Mouse (Mus musculus) spleen, adult 10 weeks (tissue): ENCODE results near the gene Sf3b2. TPM values are rescaled to one million over a fixed set of nuclear protein-coding genes. Genes with fewer than 3 reads are reported as not detected.

Experiments used
- polyA plus RNA-seq: library from polyadenylated mRNA; stranded (reverse); fragments of 350-450 nt; fragmentation: Illumina TruSeq; extraction: RNeasy Lipid Tissue Mini Kit (QIAGEN cat#74804); gene quantifications from one replicate; pipeline ENCODE4 v1.2.3, GENCODE M21; 2015; ENCODE audit warnings: low replicate concordance; ENCODE audit not compliant: insufficient read depth

The Sf3b2 gene
- polyA plus RNA-seq, result 171 TPM

GRCm38 (mm10) chr19:5294972-5295735 lies at the start of gene Sf3b2:
Gene Sf3b2 (minus strand): TSS chr19:5295455.

DNA sequence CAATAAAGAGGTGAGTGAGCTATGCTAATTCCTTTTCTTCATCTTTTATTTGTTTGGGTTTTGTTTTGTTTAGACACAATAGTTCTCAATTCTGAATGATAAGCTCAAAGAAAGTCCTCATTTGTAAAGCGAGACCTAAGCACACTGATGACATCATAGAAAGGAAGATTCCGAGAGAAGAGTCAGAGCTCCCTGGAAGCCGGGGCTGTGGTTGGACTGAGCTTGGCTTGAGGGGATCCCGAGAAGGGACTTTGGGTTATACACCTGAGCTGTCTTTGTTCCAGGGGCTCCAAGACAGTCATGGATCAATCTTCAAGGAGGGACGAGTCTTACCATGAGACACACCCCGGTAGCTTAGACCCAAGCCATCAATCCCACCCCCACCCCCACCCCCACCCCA lies 40.2 kb upstream of the Sf3b2 start, which contains the start of gene Catsper1:
Catsper1 (plus strand) TSS at position 301 of the 400 bp plus-strand sequence.

DNA sequence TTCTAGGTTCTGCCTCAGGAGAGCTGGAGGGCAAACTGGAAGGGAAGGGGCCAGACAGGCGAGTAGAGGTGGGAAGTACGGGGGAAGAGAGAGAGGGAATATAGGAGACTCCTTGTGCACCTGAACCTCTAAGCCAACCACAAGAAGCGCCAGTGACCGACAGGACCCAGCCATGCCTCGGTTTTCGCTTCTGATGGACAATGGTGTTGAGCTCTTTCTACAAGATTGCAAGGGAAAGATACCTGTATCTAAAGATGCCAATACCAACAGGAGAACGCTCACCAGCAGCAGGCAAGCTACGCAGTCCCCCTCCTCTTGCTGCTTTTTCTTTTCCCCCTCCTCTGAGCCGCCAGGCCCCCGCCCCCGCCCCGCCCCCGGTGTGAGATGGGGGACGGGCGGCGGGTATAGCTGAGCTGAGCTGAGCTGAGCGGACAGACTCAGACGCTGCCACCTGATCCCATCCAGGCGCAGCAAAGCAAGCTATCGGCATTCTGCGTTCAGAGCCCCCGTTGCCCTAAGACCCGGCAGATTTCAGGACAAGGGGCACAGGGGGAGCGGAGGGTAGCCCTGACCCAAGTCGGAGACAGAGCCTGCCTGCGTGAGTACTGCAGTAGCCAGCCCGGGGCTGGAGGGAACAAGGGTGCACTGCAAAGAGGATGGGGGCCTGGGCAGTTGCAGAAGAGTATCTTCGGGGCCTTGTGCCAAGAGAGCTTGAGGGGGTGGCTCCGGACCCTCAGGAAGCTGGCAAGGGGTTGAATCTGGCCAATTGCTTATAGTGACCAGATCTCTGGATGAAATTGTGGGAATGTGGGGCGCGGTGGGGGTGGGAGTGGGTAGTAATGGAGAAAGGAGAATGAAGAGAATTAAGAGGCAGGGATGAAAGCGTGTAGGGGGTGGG lies 2.9 kb upstream of the Sf3b2 start, which contains the start of gene Gal3st3:
Gal3st3 (plus strand) TSS at position 429 of the 898 bp plus-strand sequence.

GRCm38 (mm10) chr19:5272801-5273733 lies 22.2 kb downstream of the Sf3b2 start, which contains the start of gene Pacs1:
Gene Pacs1 (minus strand): TSS chr19:5273119.

Other genes starting within 250 kb of the Sf3b2 start
- gene Rin1, start 245.0 kb downstream of the Sf3b2 start, polyA plus RNA-seq, result 0.51 TPM
- 1.2 TPM for gene Cd248, start 227.4 kb downstream of the Sf3b2 start, polyA plus RNA-seq
- gene Tmem151a, start 209.9 kb downstream of the Sf3b2 start, polyA plus RNA-seq, result 0.29 TPM
- gene Yif1a, start 206.9 kb downstream of the Sf3b2 start, polyA plus RNA-seq, result 19.3 TPM
- gene Cnih2, start 196.9 kb downstream of the Sf3b2 start, polyA plus RNA-seq, result not detected
- 50.7 TPM for gene Rab1b, start 188.4 kb downstream of the Sf3b2 start, polyA plus RNA-seq
- 9.6 TPM for gene Klc2, start 176.9 kb downstream of the Sf3b2 start, polyA plus RNA-seq
- 26.8 TPM for gene Pacs1, start 22.3 kb downstream of the Sf3b2 start, polyA plus RNA-seq
- gene Gal3st3, start 2.9 kb upstream of the Sf3b2 start, polyA plus RNA-seq, result 0.18 TPM
- gene Catsper1, start 40.3 kb upstream of the Sf3b2 start, polyA plus RNA-seq, result not detected
- gene Cst6, start 54.1 kb upstream of the Sf3b2 start, polyA plus RNA-seq, result not detected
- gene Eif1ad, start 71.3 kb upstream of the Sf3b2 start, polyA plus RNA-seq, result 39.4 TPM
- 122 TPM for gene Banf1, start 71.7 kb upstream of the Sf3b2 start, polyA plus RNA-seq
- 46.2 TPM for gene Sart1, start 93.2 kb upstream of the Sf3b2 start, polyA plus RNA-seq
- not detected for gene Tsga10ip, start 107.1 kb upstream of the Sf3b2 start, polyA plus RNA-seq
- 91.5 TPM for gene Drap1, start 129.5 kb upstream of the Sf3b2 start, polyA plus RNA-seq
- 13.6 TPM for gene AI837181, start 129.7 kb upstream of the Sf3b2 start, polyA plus RNA-seq
- gene Fosl1, start 152.1 kb upstream of the Sf3b2 start, polyA plus RNA-seq, result not detected
- gene Ccdc85b, start 162.4 kb upstream of the Sf3b2 start, polyA plus RNA-seq, result 1.9 TPM
- 48.7 TPM for gene Fibp, start 165.2 kb upstream of the Sf3b2 start, polyA plus RNA-seq
- 42.6 TPM for gene Ctsw, start 173.1 kb upstream of the Sf3b2 start, polyA plus RNA-seq
- 4.0 TPM for gene Efemp2, start 178.5 kb upstream of the Sf3b2 start, polyA plus RNA-seq
- gene Mus81, start 192.9 kb upstream of the Sf3b2 start, polyA plus RNA-seq, result 11.7 TPM
- gene Cfl1, start 195.0 kb upstream of the Sf3b2 start, polyA plus RNA-seq, result 1,502 TPM
- 2.5 TPM for gene 1700020D05Rik, start 208.3 kb upstream of the Sf3b2 start, polyA plus RNA-seq
- gene Snx32, start 215.1 kb upstream of the Sf3b2 start, polyA plus RNA-seq, result 11.0 TPM